Mouse (Mus musculus) megakaryocyte, embryonic 14.5 days (primary cell): ENCODE results near the gene Cybb.

Experiments
- FLI1 ChIP-seq: IDR thresholded peaks from 2 replicates; pipeline ENCODE4 v1.6.1; 2012; ENCODE audit warnings: low read length, inconsistent platforms, mixed read lengths
- GATA1 ChIP-seq: IDR thresholded peaks from 3 replicates; pipeline ENCODE4 v1.6.1; 2012; ENCODE audit warnings: mixed read lengths, low read length, inconsistent platforms, borderline replicate concordance

DNA sequence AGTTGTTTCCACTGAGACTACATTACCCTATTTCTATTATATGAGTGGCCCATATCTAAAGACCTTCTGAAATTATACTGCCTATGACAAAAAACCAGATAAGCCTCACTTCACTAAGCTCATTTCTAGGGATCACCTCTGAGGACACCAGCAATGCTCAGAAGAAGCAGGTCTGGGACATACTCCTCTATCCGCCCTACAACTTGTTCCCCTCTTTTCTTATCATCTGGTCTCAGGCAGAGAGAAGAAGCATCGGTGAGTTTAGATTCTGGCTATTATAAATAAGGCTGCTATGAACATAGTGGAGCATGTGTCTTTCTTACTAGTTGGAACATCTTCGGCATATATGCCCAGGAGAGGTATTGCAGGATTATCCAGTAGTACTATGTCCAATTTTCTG, 49.3 kb upstream of the Cybb start:
- TF ChIP-seq GATA1 (no peak), FLI1 (no peak)
